Mouse (Mus musculus): ENCODE measurements around the gene Capn1.

Gene Capn1

GRCm38 (mm10) chr19:5953201-5953770 lies 62.4 kb downstream of the Capn1 start:
- no peak for DNase-seq (ENCODE audit: low read depth)

- DNase-seq (ENCODE audit: low read depth): no peak
Measured at GRCm38 (mm10) chr19:5952071-5952691, 63.5 kb downstream of the Capn1 start.

GRCm38 (mm10) chr19:5951631-5952030 lies 64.1 kb downstream of the Capn1 start:
- DNase-seq (ENCODE audit: low read depth): no peak

GRCm38 (mm10) chr19:5950218-5950617 lies 65.5 kb downstream of the Capn1 start:
- DNase-seq (ENCODE audit: low read depth): no peak

GRCm38 (mm10) chr19:5945891-5946290 lies 69.8 kb downstream of the Capn1 start:
- DNase-seq (ENCODE audit: low read depth): peak; percentile 92

GRCm38 (mm10) chr19:5945027-5945426 lies 70.7 kb downstream of the Capn1 start:
- DNase-seq (ENCODE audit: low read depth): peak; percentile 96

- no peak for DNase-seq (ENCODE audit: low read depth)
Measured at GRCm38 (mm10) chr19:5944145-5944544, 71.6 kb downstream of the Capn1 start.

- DNase-seq (ENCODE audit: low read depth): no peak
Measured at GRCm38 (mm10) chr19:5943404-5943803, 72.3 kb downstream of the Capn1 start.

- DNase-seq (ENCODE audit: low read depth): no peak
Measured at GRCm38 (mm10) chr19:5942581-5942980, 73.1 kb downstream of the Capn1 start.

GRCm38 (mm10) chr19:5940656-5941055 lies 75.0 kb downstream of the Capn1 start:
- no peak for DNase-seq (ENCODE audit: low read depth)

- peak; percentile 100 for DNase-seq (ENCODE audit: low read depth)
Measured at GRCm38 (mm10) chr19:5940173-5940572, 75.5 kb downstream of the Capn1 start.

GRCm38 (mm10) chr19:5939715-5940114 lies 76.0 kb downstream of the Capn1 start:
- no peak for DNase-seq (ENCODE audit: low read depth)
